Mouse (Mus musculus) kidney, embryonic 15.5 days (tissue): ENCODE results near the gene Rfx7. TPM values are rescaled to one million over a fixed set of nuclear protein-coding genes. Genes with fewer than 3 reads are reported as not detected.

ENCODE experiments used
- ATAC-seq: fragments of 200-750 bp; cut with Nextera tagmentation; replicated peaks from 2 replicates; pipeline ENCODE4 v1.8.0; 2017; ENCODE audit warnings: moderate TSS enrichment; ENCODE audit not compliant: low FRiP score
- H3K27ac ChIP-seq: fragments of 300-500 bp; sonication (generic); 2 replicates; pipeline ENCODE4 v1.5.1; 2015; ENCODE audit warnings: mild to moderate bottlenecking, inconsistent platforms
- H3K27me3 ChIP-seq: fragments of 300-500 bp; sonication (generic); 2 replicates; pipeline ENCODE4 v1.6.1; 2015; ENCODE audit warnings: inconsistent platforms
- H3K36me3 ChIP-seq: fragments of 300-500 bp; sonication (generic); 2 replicates; pipeline ENCODE4 v1.6.1; 2015; ENCODE audit warnings: inconsistent platforms
- H3K4me1 ChIP-seq: fragments of 300-500 bp; sonication (generic); 2 replicates; pipeline ENCODE4 v1.6.1; 2015; ENCODE audit warnings: inconsistent platforms
- H3K4me2 ChIP-seq: fragments of 300-500 bp; sonication (generic); 2 replicates; pipeline ENCODE4 v1.6.1; 2015; ENCODE audit warnings: moderate library complexity, mild to moderate bottlenecking, inconsistent platforms
- H3K4me3 ChIP-seq: fragments of 300-500 bp; sonication (generic); replicated peaks from 2 replicates; pipeline ENCODE4 v1.5.1; 2015; ENCODE audit warnings: mild to moderate bottlenecking, inconsistent platforms
- H3K9ac ChIP-seq: fragments of 300-500 bp; sonication (generic); 2 replicates; pipeline ENCODE4 v1.6.1; 2015; ENCODE audit warnings: mild to moderate bottlenecking, inconsistent platforms
- H3K9me3 ChIP-seq: fragments of 300-500 bp; sonication (generic); replicated peaks from 2 replicates; pipeline ENCODE4 v1.6.1; 2016; ENCODE audit warnings: inconsistent platforms
- WGBS: fragments of 180-500 bp; shearing (Covaris S2); methylation state at CpG from one replicate; pipeline ENCODE4 v1.1.7; 2015; ENCODE audit warnings: mixed read lengths; 5-methylcytosine and 5-hydroxymethylcytosine counted together
- polyA plus RNA-seq: library from polyadenylated mRNA; unstranded; fragments of >200 nt; fragmentation: Nextera tagmentation; extraction: Ambion mirVana; gene quantifications from 2 replicates; pipeline ENCODE4 v1.2.1, GENCODE M21; 2015

Gene Rfx7
- polyA plus RNA-seq, 1 experiment from 2014 or later = 13.5 TPM

DNA sequence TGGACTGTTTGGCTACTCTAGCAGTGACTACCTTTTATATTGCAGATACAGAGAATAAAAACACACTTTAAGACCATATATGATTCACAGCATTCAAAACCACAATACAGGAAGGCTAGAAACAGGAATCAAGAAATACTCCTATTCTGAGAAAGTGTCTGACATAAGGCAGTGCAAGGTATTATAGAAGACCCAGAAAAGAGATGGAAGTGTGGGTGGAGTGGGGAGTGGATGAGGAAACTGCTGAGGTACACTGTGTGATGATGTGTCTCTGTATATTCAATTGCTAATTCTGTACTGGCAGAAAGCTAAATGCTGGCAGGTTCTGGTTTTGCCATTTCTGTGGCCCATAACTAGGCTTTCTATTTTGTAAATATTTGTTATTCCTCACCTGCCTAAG lies 11.2 kb upstream of the Rfx7 start:
- ATAC-seq = no peak
- no peaks in the 10 kb centered on the region for H3K36me3 ChIP-seq
- H3K4me2 ChIP-seq = no peak overlapping the region
- H3K9me3 ChIP-seq = no peaks in the 10 kb centered on the region
- H3K4me3 ChIP-seq = no peak overlapping the region
- H3K9ac ChIP-seq = no peak overlapping the region
- H3K27me3 ChIP-seq = no peaks in the 10 kb centered on the region
- H3K4me1 ChIP-seq = no peaks in the 10 kb centered on the region
- H3K27ac ChIP-seq = no peak overlapping the region

DNA sequence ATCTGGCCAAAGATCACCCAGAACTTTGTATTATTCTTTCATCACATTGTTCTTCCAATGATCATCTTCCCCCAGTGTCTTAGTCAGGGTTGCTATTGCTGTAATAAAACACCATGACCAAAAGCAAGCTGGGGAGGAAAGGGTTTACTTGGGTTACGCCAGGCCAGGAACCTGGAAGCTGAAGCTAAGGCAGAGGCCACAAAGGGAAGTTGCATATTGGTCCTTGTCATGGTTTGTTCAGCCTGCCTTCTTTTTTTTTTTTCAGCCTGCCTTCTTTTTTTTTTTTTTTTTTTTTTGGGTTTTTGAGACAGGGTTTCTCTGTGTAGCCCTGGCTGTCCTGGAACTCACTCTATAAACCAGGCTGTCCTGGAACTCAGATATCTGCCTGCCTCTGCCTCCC lies 5.9 kb upstream of the Rfx7 start:
- Histone ChIP-seq H3K27me3 (no peaks in the 10 kb centered on the region), H3K4me3 (no peak overlapping the region), H3K9ac (no peak overlapping the region), H3K4me2 (no peak overlapping the region), H3K27ac (no peak overlapping the region), H3K36me3 (no peaks in the 10 kb centered on the region), H3K9me3 (no peaks in the 10 kb centered on the region), H3K4me1 (peaks cover 8% of the 10 kb centered on the region)
- WGBS = 63% methylated on average over 1 of the region's 1 CpGs
- ATAC-seq = no peak

DNA sequence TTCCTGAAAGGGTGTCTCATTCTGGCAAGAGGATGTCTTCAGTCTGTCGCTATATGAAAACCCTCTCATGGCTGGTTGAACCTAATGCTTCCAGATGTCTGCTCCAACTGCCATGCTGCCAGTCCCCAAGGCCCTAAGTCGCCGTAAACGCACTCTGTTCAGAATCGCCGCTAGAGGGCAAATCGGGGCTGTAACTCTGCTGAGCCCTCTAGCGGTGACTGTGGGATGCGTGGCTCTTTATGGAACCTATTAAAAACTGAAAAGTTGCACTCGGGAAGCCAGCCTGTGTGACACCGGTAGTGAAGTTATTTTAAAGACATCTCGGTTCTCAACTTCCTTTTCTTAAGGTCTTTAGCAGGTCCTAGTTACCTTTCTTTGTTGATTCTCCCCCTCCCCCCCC lies 1.8 kb upstream of the Rfx7 start:
- H3K4me3 ChIP-seq = no peak overlapping the region
- H3K4me1 ChIP-seq = peaks cover 16% of the 10 kb centered on the region
- H3K36me3 ChIP-seq = no peaks in the 10 kb centered on the region
- H3K27ac ChIP-seq = 0 out of 2 replicates have a peak overlapping the region, but pooled peaks have one; percentile 100
- H3K9me3 ChIP-seq = no peaks in the 10 kb centered on the region
- no peak for ATAC-seq
- peak overlapping the region; percentile 80 for H3K4me2 ChIP-seq
- WGBS = under 1% methylated on average over 12 of the region's 12 CpGs
- H3K27me3 ChIP-seq = no peaks in the 10 kb centered on the region
- no peak overlapping the region for H3K9ac ChIP-seq

DNA sequence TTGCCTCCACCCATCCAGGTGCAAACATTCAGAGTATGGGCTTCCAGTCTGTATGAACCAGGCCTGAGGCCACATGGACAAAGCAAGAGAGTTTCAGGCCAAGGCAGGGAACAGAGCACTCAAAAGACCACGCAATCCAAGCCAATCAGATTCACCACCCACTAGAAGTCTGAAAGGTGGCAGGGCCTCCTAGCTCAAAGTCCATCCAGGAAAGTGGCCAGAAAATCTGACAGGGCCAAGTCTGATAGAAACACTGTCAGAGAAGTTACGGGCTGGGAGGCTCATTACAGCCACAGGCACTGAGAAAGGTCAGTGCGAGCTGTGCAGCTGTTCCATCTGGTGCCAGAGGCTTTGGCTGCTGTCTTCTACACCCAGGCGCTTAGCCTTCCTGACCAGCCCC lies 1.2 kb upstream of the Rfx7 start:
- 39% methylated on average over 4 of the region's 4 CpGs for WGBS
- Histone ChIP-seq H3K9ac (peak overlapping the region; percentile 98; the same call in 1 of the 2 replicates), H3K36me3 (no peaks in the 10 kb centered on the region), H3K4me2 (peak overlapping the region; percentile 80), H3K4me3 (peak overlapping the region; percentile 97), H3K27me3 (no peaks in the 10 kb centered on the region), H3K4me1 (peaks cover 16% of the 10 kb centered on the region), H3K27ac (peak overlapping the region; percentile 100), H3K9me3 (no peaks in the 10 kb centered on the region)
- ATAC-seq = peak; percentile 9; the same call in 1 of the 2 replicates

DNA sequence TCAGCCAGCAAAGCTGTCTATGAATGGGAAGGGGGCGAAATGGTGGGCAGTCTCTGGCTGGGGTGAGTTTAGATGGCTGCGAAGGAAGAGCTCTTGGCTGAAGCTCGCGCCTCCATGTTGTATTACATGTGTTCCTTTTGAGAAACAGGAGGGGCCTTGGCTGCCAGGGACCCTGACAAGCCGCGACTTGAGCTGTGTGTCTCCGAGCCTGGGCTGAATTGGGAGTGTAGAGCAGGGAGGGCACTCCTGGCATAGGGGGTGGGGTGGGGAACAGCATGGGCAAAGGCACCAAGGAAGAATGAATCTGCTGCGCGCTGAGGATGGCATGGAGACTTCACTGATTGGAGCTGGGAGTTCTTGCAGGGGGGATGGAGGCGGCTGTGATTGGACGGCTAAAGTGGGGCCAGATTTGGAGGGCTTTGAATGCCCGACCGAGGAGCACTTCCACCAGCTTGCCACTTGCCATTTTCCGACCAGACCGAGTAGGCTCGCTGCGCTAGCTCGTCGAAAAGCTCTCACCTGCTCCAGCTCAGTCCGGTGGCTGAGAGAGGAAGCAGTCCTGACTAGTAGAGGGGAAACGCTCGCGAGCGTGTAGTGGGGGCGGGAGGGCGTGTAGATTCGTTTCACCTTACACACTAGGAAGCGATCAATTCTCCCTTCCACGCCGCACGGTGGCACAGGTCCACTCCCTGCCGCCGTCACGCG lies 597 bp upstream of the Rfx7 start:
- Histone ChIP-seq H3K27me3 (no peaks in the 10 kb centered on the region), H3K4me2 (peak overlapping the region; percentile 80), H3K9me3 (no peaks in the 10 kb centered on the region), H3K36me3 (no peaks in the 10 kb centered on the region), H3K4me3 (peak overlapping the region; percentile 97), H3K9ac (peak overlapping the region; percentile 98), H3K4me1 (peaks cover 16% of the 10 kb centered on the region), H3K27ac (peak overlapping the region; percentile 100)
- ATAC-seq = peak; percentile 90
- 2% methylated on average over 35 of the region's 35 CpGs for WGBS

DNA sequence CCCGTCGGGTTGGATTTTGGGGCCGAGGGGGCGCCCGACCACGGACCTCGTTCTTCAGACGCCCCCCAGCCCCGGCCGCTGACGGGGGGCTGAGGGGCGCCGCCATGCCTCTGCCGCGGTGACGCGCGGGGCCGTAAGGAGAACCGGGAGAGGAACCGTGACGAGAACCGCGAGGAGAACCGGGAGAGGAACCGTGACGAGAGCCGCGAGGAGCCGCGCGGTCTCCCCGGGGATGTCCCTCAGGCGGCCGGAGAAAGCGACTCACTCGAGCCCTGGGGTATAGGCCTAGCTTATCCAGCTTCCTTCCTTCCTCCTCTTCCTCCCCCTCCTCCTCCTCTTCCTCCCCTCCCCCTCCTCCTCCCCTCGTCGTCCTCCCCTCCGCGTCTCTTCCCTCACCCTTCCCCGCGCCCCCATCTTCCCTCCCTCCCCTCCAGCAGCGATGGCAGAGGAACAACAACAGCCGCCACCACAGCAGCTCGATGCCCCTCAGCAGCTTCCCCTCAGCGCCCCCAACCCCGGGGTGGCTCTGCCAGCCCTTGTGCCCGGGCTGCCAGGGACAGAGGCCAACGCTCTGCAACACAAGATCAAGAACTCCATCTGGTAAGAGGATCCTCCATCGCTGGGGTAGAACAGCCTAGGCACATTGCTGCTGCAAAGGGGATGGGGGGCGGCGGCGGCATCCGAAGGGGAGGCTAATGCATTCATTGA lies 495 bp downstream of the Rfx7 start:
- Histone ChIP-seq H3K4me2 (peak overlapping the region; percentile 80), H3K36me3 (no peaks in the 10 kb centered on the region), H3K27ac (peak overlapping the region; percentile 100), H3K9me3 (no peaks in the 10 kb centered on the region), H3K9ac (peak overlapping the region; percentile 98), H3K4me3 (peak overlapping the region; percentile 97), H3K4me1 (peaks cover 16% of the 10 kb centered on the region), H3K27me3 (no peaks in the 10 kb centered on the region)
- peak; percentile 40 for ATAC-seq
- WGBS = 1% methylated on average over 49 of the region's 55 CpGs

DNA sequence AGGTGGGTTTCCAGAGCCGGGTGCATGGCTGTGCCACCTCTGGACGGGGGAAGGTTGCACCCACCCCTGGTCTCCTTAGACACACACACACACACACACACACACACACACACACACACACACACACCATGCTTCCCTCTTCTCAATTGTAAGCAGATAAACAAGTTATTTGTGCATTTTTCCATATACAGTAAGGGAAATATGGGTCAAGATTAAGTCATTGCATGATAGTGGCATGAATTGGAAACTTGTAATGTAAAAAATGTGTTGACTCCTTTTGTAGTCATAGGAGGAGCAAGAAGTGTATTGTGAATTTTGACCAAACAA lies 1.0 kb downstream of the Rfx7 start:
- no peaks in the 10 kb centered on the region for H3K9me3 ChIP-seq
- H3K4me2 ChIP-seq = peak overlapping the region; percentile 80
- 0% methylated on average over 2 of the region's 2 CpGs for WGBS
- peak overlapping the region; percentile 97 for H3K4me3 ChIP-seq
- H3K36me3 ChIP-seq = no peaks in the 10 kb centered on the region
- H3K4me1 ChIP-seq = peaks cover 16% of the 10 kb centered on the region
- no peaks in the 10 kb centered on the region for H3K27me3 ChIP-seq
- peak overlapping the region; percentile 100 for H3K27ac ChIP-seq
- ATAC-seq = no peak
- peak overlapping the region; percentile 98 for H3K9ac ChIP-seq

DNA sequence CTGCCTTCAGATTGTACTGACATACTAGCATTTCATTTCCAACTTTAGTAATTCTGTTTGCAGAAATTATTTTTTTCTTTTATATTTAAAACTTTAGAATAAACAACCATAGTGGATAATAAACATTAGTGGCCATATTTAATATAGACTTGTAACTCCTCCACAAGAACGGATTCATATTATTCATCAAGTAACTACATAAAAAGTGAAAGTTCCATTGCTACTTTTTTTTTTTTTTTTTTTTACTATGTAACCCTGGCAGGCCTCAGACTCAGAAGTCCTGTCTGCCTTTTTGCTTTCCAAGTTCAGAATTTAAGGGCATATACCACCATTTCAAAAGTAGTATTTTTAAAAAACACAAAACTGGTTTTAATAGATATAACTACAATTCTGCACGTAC lies 2.9 kb downstream of the Rfx7 start:
- H3K27ac ChIP-seq = no peak overlapping the region
- no peak for ATAC-seq
- H3K27me3 ChIP-seq = no peaks in the 10 kb centered on the region
- peaks cover 16% of the 10 kb centered on the region for H3K4me1 ChIP-seq
- H3K36me3 ChIP-seq = no peaks in the 10 kb centered on the region
- 83% methylated on average over 2 of the region's 2 CpGs for WGBS
- no peak overlapping the region for H3K4me3 ChIP-seq
- no peak overlapping the region for H3K9ac ChIP-seq
- H3K9me3 ChIP-seq = no peaks in the 10 kb centered on the region
- H3K4me2 ChIP-seq = no peak overlapping the region

DNA sequence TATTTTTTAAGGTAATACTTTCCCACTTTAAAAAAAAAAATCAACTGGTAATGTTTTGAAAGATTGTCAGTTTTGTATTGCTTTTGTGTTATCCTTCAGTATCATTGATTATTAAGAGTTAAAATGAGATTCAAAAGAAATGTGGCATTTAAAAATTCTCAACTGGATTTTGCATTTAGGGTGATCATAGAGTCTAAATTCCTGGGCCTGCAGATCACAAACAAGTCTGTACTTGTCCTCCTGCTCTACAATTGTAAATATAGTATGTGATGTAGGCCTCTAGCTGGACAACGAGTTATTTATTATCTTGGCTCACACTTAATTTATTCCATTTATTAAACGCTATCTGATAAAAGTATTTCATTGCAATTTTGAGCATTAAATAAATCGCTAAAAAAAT lies 3.4 kb downstream of the Rfx7 start:
- Histone ChIP-seq H3K9ac (no peak overlapping the region), H3K4me1 (peaks cover 15% of the 10 kb centered on the region), H3K4me3 (no peak overlapping the region), H3K27me3 (no peaks in the 10 kb centered on the region), H3K36me3 (peaks cover 3% of the 10 kb centered on the region; the same call in 1 of the 2 replicates), H3K27ac (no peak overlapping the region), H3K9me3 (no peaks in the 10 kb centered on the region), H3K4me2 (no peak overlapping the region)
- no peak for ATAC-seq
- 72% methylated on average over 3 of the region's 3 CpGs for WGBS

DNA sequence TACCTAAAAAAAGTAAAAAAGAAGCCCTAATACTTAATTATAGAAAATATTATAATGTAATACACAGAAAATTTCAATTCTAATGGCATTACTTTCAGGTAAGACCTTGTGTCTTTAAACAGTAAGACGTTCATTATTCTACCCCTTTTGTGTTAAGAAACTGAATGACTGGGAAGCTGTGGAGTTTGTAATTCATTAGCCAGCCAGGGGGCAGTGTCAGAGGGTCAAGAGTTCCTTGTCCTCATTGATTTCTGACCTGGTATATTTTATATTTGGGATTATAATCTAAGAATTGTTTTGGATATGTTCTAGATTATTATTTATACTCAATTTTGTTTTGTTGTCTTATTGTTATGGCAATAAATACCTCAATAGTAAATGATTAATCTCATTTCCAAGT lies 5.0 kb downstream of the Rfx7 start:
- H3K36me3 ChIP-seq = peaks cover 5% of the 10 kb centered on the region; the same call in 1 of the 2 replicates
- peaks cover 3% of the 10 kb centered on the region for H3K4me1 ChIP-seq
- H3K9me3 ChIP-seq = no peaks in the 10 kb centered on the region
- no peak overlapping the region for H3K4me2 ChIP-seq
- no peaks in the 10 kb centered on the region for H3K27me3 ChIP-seq
- WGBS = 64% methylated on average over 1 of the region's 1 CpGs
- no peak overlapping the region for H3K4me3 ChIP-seq
- no peak for ATAC-seq
- no peak overlapping the region for H3K9ac ChIP-seq
- no peak overlapping the region for H3K27ac ChIP-seq

DNA sequence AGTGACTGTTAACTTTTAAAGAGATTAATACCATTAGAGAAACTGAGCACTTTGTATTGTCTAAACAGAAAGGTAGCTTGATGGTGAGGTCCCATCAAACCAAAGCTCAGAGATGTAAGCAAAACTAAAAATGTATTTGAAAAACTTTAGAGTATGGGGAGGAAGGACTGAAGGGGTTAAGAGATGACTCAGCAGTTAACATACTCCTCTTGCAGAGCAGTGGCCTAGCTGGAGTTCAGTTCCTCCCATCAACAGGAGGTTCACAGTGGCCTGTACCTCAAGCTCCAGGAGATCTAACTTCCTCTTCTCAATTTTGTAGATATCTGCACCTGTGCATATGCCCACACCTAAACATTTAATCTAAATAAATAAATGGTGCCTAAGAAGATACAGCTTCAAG lies 11.6 kb downstream of the Rfx7 start:
- no peaks in the 10 kb centered on the region for H3K4me1 ChIP-seq
- H3K4me3 ChIP-seq = no peak overlapping the region
- H3K36me3 ChIP-seq = peaks cover 13% of the 10 kb centered on the region
- H3K9me3 ChIP-seq = no peaks in the 10 kb centered on the region
- H3K27me3 ChIP-seq = no peaks in the 10 kb centered on the region
- no peak for ATAC-seq
- H3K27ac ChIP-seq = no peak overlapping the region
- H3K4me2 ChIP-seq = no peak overlapping the region
- H3K9ac ChIP-seq = no peak overlapping the region

DNA sequence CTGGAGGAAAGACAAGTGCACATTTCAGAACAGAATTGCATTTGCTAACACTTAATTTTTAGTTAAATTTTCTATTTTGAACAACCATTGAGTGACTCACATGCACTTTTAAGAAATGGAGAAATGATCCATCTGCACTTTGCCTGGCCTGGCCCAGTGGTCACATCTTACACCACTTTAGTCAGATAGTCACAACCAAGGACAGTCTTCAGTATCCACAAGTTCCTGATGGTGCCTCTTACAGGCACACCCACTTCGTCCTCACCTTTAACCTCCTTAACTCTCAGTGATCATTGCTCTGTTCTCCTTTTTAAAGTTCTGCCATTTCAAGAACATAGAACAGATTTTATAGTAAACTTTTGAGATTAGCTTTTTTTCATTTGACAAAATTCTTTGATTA lies 26.7 kb downstream of the Rfx7 start:
- Histone ChIP-seq H3K27me3 (no peaks in the 10 kb centered on the region), H3K4me3 (no peak overlapping the region), H3K36me3 (no peaks in the 10 kb centered on the region), H3K4me2 (no peak overlapping the region), H3K9me3 (no peaks in the 10 kb centered on the region), H3K9ac (no peak overlapping the region), H3K4me1 (no peaks in the 10 kb centered on the region), H3K27ac (no peak overlapping the region)
- 84% methylated on average over 1 of the region's 1 CpGs for WGBS
- ATAC-seq = no peak
